Mouse (Mus musculus): Measurements from ENCODE around the gene Pgam5. TPM values are rescaled to one million over a fixed set of nuclear protein-coding genes. Genes with fewer than 3 reads are reported as not detected.

The Pgam5 gene
- polyA plus RNA-seq, 1 experiment from 2014 or later: 57.5 TPM

DNA sequence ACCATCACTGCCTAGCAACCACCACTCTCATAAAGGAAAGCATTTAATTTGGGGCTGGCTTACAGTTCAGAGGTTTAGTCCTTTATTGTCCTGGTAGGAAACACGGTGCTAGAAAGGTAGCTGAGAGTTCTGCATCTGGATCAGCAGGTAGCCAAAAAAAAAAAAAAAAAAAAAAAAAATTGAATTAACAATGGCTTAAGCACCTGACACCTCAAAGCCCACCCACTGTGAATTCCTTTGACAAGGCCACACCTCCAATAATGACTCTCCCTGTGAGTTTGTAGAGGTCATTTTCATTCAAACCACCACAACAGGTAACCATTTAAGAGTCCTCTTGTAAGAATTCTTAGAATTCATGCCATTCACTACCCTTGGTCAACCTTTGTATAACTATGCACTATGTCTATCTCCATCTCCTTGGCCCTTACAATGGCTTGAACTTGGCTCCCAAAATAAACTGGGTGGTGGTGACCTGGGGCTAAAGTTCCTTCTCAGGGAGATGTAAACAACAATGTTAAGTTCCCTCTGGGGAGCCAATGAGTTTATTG lies 42.3 kb downstream of the Pgam5 start:
- Histone ChIP-seq H3K4me2 (no peak overlapping the region), H3K4me3 (no peak overlapping the region), H3K36me3 (peaks cover 22% of the 10 kb centered on the region), H3K27me3 (no peaks in the 10 kb centered on the region), H3K4me1 (peaks cover 14% of the 10 kb centered on the region), H3K9ac (no peak overlapping the region), H3K9me3 (no peaks in the 10 kb centered on the region), H3K27ac (no peak overlapping the region)
- 40% methylated on average over 1 of the region's 1 CpGs for WGBS
- no peak for ATAC-seq (ENCODE audit: borderline replicate concordance, extremely low read depth, low FRiP score, low TSS enrichment)

DNA sequence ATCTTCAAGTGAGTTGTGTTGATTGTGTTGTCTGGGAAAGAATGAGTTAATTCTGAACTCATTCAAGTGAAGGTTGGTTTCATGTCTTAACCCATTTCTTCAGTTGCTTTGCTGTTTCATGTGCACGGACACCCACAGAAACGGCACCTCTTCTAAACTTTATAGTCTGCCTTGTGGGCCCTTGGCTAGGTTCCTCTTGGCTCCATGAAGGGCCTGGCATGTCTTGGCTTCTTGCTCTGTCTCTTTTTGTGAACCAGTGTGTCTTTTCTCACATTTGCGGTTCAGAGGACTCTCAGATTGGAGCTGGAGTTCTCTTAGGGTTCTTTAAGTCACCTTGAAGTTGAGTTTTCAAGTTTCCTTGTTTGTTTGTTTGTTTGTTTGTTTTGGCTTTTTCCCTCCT lies 44.7 kb downstream of the Pgam5 start:
- Histone ChIP-seq H3K4me2 (no peak overlapping the region), H3K27ac (no peak overlapping the region), H3K4me1 (peaks cover 3% of the 10 kb centered on the region; the same call in 1 of the 2 replicates), H3K27me3 (no peaks in the 10 kb centered on the region), H3K9ac (no peak overlapping the region), H3K36me3 (peaks cover 45% of the 10 kb centered on the region), H3K4me3 (no peak overlapping the region), H3K9me3 (no peaks in the 10 kb centered on the region)
- WGBS: 89% methylated on average over 3 of the region's 3 CpGs
- no peak for ATAC-seq (ENCODE audit: borderline replicate concordance, extremely low read depth, low FRiP score, low TSS enrichment)

DNA sequence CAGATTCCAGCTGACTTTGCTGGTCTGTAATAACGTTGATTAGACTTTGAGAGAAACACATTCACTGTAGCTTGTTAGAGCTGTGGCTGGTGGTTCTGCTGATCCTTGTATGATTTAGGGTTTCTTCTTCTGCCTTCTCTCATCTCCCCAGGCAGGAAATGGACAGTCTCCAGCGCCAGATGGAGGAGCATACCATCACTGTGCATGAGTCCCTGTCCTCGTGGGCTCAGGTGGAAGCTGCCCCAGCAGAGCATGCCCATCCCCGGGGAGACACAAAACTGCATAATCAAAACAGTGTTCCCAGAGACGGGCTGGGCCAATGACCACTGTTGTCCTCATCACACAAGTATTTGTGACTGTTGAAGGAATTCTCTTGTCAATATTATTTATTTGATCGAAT lies 47.0 kb downstream of the Pgam5 start:
- H3K36me3 ChIP-seq: peaks cover 65% of the 10 kb centered on the region
- WGBS: 83% methylated on average over 6 of the region's 6 CpGs
- no peaks in the 10 kb centered on the region for H3K4me1 ChIP-seq
- no peak overlapping the region for H3K9ac ChIP-seq
- no peak overlapping the region for H3K4me3 ChIP-seq
- H3K4me2 ChIP-seq: no peak overlapping the region
- H3K9me3 ChIP-seq: no peaks in the 10 kb centered on the region
- no peaks in the 10 kb centered on the region for H3K27me3 ChIP-seq
- H3K27ac ChIP-seq: no peak overlapping the region
- ATAC-seq (ENCODE audit: borderline replicate concordance, extremely low read depth, low FRiP score, low TSS enrichment): no peak

DNA sequence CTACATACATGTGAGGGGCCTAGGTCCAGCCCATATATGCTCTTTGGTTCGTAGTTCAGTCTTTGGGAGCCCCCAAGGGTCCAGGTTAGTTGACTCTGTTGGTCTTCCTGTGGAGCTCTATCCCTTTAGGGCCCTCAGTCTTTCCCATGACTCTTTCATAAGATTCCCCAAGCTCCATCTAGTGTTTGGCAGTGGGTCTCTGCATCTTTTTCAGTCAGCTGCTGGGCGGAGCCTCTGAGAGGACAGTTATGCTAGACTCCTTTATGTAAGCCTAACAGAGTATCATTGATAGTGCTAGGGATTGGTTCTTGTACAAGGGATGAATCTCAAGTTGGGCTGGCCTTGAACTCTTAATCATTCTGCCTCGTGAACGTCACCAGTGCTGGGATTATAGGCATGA lies 49.4 kb downstream of the Pgam5 start:
- H3K4me3 ChIP-seq: no peak overlapping the region
- H3K9me3 ChIP-seq: no peaks in the 10 kb centered on the region
- WGBS: 94% methylated on average over 4 of the region's 4 CpGs
- ATAC-seq (ENCODE audit: borderline replicate concordance, extremely low read depth, low FRiP score, low TSS enrichment): no peak
- H3K27me3 ChIP-seq: no peaks in the 10 kb centered on the region
- no peak overlapping the region for H3K9ac ChIP-seq
- H3K4me2 ChIP-seq: no peak overlapping the region
- H3K27ac ChIP-seq: no peak overlapping the region
- H3K36me3 ChIP-seq: peaks cover 83% of the 10 kb centered on the region
- H3K4me1 ChIP-seq: no peaks in the 10 kb centered on the region

DNA sequence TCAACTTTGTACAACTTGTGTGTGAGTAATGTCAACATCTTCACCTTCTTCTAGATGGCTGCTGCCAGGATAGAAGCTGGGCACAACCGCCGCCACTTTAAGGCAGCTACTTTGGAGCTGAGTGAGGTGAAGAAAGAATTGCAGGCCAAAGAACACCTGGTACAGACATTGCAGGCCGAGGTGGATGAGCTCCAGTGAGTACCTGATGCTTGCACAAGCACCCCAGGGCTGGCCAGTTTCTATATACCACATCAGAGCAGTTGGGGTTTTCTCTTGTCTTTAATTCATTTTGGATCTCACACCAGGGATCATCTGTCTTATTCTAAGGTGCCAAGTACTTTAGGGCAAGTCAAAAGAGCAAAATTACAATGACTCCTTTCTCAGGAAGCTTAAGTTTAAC lies 52.9 kb downstream of the Pgam5 start:
- Histone ChIP-seq H3K9ac (no peak overlapping the region), H3K4me3 (no peak overlapping the region), H3K27me3 (no peaks in the 10 kb centered on the region), H3K9me3 (no peaks in the 10 kb centered on the region), H3K36me3 (peaks cover 94% of the 10 kb centered on the region), H3K4me1 (no peaks in the 10 kb centered on the region), H3K27ac (no peak overlapping the region), H3K4me2 (no peak overlapping the region)
- 87% methylated on average over 3 of the region's 3 CpGs for WGBS
- no peak for ATAC-seq (ENCODE audit: borderline replicate concordance, extremely low read depth, low FRiP score, low TSS enrichment)

DNA sequence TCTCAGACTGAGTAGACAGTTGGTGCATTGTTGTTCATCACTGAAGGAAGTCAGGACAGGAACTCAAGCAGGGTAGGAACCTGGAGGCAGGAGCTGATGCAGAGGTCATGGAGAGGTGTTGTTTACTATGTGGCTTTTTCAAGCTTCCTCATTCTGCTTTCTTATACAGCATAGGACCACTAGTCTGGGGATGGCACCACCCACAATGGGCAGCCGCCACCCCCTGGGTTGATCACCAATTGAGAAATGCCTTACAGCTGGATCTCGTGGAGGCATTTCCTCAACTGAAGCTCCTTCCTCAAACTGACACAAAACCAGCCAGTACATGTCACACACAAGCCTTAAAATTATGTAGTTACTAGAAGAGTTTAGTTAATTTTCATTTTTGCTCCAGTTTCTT lies 58.4 kb downstream of the Pgam5 start:
- Histone ChIP-seq H3K4me1 (no peaks in the 10 kb centered on the region), H3K9ac (no peak overlapping the region), H3K27ac (no peak overlapping the region), H3K27me3 (no peaks in the 10 kb centered on the region), H3K4me2 (no peak overlapping the region), H3K9me3 (no peaks in the 10 kb centered on the region), H3K36me3 (peaks cover 94% of the 10 kb centered on the region), H3K4me3 (no peak overlapping the region)
- ATAC-seq (ENCODE audit: borderline replicate concordance, extremely low read depth, low FRiP score, low TSS enrichment): no peak
- WGBS: 86% methylated on average over 2 of the region's 2 CpGs

Other genes with a start within 250 kb of the Pgam5 start
- 2.6 and 2.9 TPM in 2 replicates for gene Gm17655, start 197.4 kb downstream of the Pgam5 start, polyA plus RNA-seq (2015; fragmentation: Nextera tagmentation; extraction: Ambion mirVana)
- gene Gm35315, start 175.5 kb downstream of the Pgam5 start, polyA plus RNA-seq (2015; fragmentation: Nextera tagmentation; extraction: Ambion mirVana): 2.3 and 2.5 TPM in 2 replicates
- gene Plcxd1, start 169.9 kb downstream of the Pgam5 start, polyA plus RNA-seq (2015; fragmentation: Nextera tagmentation; extraction: Ambion mirVana): 3.5 and 4.2 TPM in 2 replicates
- 37.5 and 37.6 TPM in 2 replicates for gene Gtpbp6, start 161.7 kb downstream of the Pgam5 start, polyA plus RNA-seq (2015; fragmentation: Nextera tagmentation; extraction: Ambion mirVana)
- 4.3 and 5.8 TPM in 2 replicates for gene Zfp605, start 159.8 kb downstream of the Pgam5 start, polyA plus RNA-seq (2015; fragmentation: Nextera tagmentation; extraction: Ambion mirVana)
- 39.5 and 41.7 TPM in 2 replicates for gene Chfr, start 134.1 kb downstream of the Pgam5 start, polyA plus RNA-seq (2015; fragmentation: Nextera tagmentation; extraction: Ambion mirVana)
- gene Golga3, start 93.2 kb downstream of the Pgam5 start, polyA plus RNA-seq (2015; fragmentation: Nextera tagmentation; extraction: Ambion mirVana): 18.0 and 22.0 TPM in 2 replicates
- 26.6 and 29.2 TPM in 2 replicates for gene Ankle2, start 38.9 kb downstream of the Pgam5 start, polyA plus RNA-seq (2015; fragmentation: Nextera tagmentation; extraction: Ambion mirVana)
- 11.3 and 12.8 TPM in 2 replicates for gene Pxmp2, start 16.3 kb upstream of the Pgam5 start, polyA plus RNA-seq (2015; fragmentation: Nextera tagmentation; extraction: Ambion mirVana)
- gene Pole, start 16.4 kb upstream of the Pgam5 start, polyA plus RNA-seq (2015; fragmentation: Nextera tagmentation; extraction: Ambion mirVana): 35.2 and 36.0 TPM in 2 replicates
- 13.9 and 15.1 TPM in 2 replicates for gene P2rx2, start 73.3 kb upstream of the Pgam5 start, polyA plus RNA-seq (2015; fragmentation: Nextera tagmentation; extraction: Ambion mirVana)
- 1.9 and 2.8 TPM in 2 replicates for gene Lrcol1, start 74.8 kb upstream of the Pgam5 start, polyA plus RNA-seq (2015; fragmentation: Nextera tagmentation; extraction: Ambion mirVana)
- gene Fbrsl1, start 178.6 kb upstream of the Pgam5 start, polyA plus RNA-seq (2015; fragmentation: Nextera tagmentation; extraction: Ambion mirVana): 10.6 and 12.7 TPM in 2 replicates